Mouse (Mus musculus) heart, postnatal 0 days (tissue): ENCODE measurements at regions not wholly inside any gene's neighbourhood (a gene's known extent, or its start where the extent isn't known, plus 50 kb on each side); places are given as distances from the start of the nearest gene placed in this dataset.

Experiments used
- ATAC-seq: fragments of 200-750 bp; cut with Nextera tagmentation; 2 replicates; pipeline ENCODE4 v1.8.0; 2017; ENCODE audit warnings: low read depth, moderate number of reproducible peaks, moderate library complexity; ENCODE audit not compliant: insufficient read depth
- DNase-seq: peaks from one replicate; pipeline ENCODE4 v3.0.0-alpha.2; 2016; ENCODE audit warnings: low spot score
- H3K27ac ChIP-seq: fragments of 300-500 bp; sonication (generic); 2 replicates; pipeline ENCODE4 v1.5.1; 2014; ENCODE audit warnings: low read depth, mild to moderate bottlenecking
- H3K27me3 ChIP-seq: fragments of 300-500 bp; sonication (generic); 2 replicates; pipeline ENCODE4 v1.6.1; 2014; ENCODE audit warnings: low read length, mixed read lengths; ENCODE audit not compliant: control insufficient read depth, insufficient read depth
- H3K36me3 ChIP-seq: fragments of 300-500 bp; sonication (generic); replicated peaks from 2 replicates; pipeline ENCODE4 v1.6.1; 2014; ENCODE audit warnings: low read length, mixed read lengths; ENCODE audit not compliant: control insufficient read depth, insufficient read depth
- H3K4me1 ChIP-seq: fragments of 300-500 bp; sonication (generic); 2 replicates; pipeline ENCODE4 v1.6.1; 2014; ENCODE audit warnings: antibody characterized with exemption; ENCODE audit not compliant: control insufficient read depth, insufficient read depth
- H3K4me2 ChIP-seq: fragments of 300-500 bp; sonication (generic); 2 replicates; pipeline ENCODE4 v1.6.1; 2014; ENCODE audit warnings: low read depth, mild to moderate bottlenecking, low read length, moderate library complexity
- H3K4me3 ChIP-seq: fragments of 300-500 bp; sonication (generic); 2 replicates; pipeline ENCODE4 v1.5.1; 2014; ENCODE audit warnings: low read depth, low read length
- H3K9ac ChIP-seq: fragments of 300-500 bp; sonication (generic); replicated peaks from 2 replicates; pipeline ENCODE4 v1.6.1; 2014; ENCODE audit warnings: low read depth, low read length, mixed read lengths
- H3K9me3 ChIP-seq: fragments of 300-500 bp; sonication (generic); replicated peaks from 2 replicates; pipeline ENCODE4 v1.6.1; 2016; ENCODE audit warnings: low read length; ENCODE audit not compliant: control insufficient read depth
- CTCF ChIP-seq: IDR thresholded peaks from 2 replicates; pipeline ENCODE4 v1.5.1; 2016; ENCODE audit warnings: antibody characterized with exemption, control low read depth, low read depth
- EP300 ChIP-seq: IDR thresholded peaks from 2 replicates; pipeline ENCODE4 v1.6.1; 2016; ENCODE audit warnings: antibody characterized with exemption, low read depth
- WGBS: fragments of 180-500 bp; shearing (Covaris S2); extraction: QIAGEN DNeasy Blood & Tissue Kit; methylation state at CpG from one replicate; pipeline ENCODE4 v1.1.7; 2014; 5-methylcytosine and 5-hydroxymethylcytosine counted together

GRCm38 (mm10) chr11:93757825-93758224 lies 127.7 kb downstream of the Utp18 start:
- Histone ChIP-seq H3K4me2 (no peak overlapping the region), H3K27me3 (no peaks in the 10 kb centered on the region), H3K4me3 (no peak overlapping the region), H3K27ac (no peak overlapping the region), H3K9me3 (no peaks in the 10 kb centered on the region), H3K36me3 (no peaks in the 10 kb centered on the region), H3K4me1 (no peaks in the 10 kb centered on the region), H3K9ac (no peak overlapping the region)
- 80% methylated on average over 7 of the region's 7 CpGs for WGBS
- DNase-seq (no peak), ATAC-seq (no peak)
- no peak for TF ChIP-seq EP300
- no peak for TF ChIP-seq CTCF

DNA sequence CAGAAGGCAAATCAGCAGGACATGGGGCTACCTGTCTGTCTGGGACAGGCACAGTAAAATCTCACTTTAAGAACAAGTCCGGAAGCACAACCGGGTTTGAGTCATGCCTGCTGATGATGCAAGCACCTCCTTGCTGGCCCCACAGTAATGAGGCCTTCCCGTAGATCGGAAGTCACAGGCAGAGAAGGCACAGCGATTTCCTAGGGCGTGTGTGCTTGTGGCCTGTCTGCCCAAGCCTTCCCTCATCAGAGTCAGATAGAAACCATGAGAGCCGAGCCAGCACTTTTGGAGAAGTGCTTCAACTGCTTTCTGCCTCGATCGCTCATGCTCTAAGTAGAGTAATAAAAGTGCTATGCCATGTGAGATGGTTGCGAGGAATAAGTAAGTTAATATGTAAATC lies 148.9 kb downstream of the Utp18 start:
- Histone ChIP-seq H3K4me3 (no peak overlapping the region), H3K36me3 (no peaks in the 10 kb centered on the region), H3K27ac (no peak overlapping the region), H3K27me3 (no peaks in the 10 kb centered on the region), H3K4me2 (no peak overlapping the region), H3K9me3 (no peaks in the 10 kb centered on the region), H3K4me1 (no peaks in the 10 kb centered on the region), H3K9ac (no peak overlapping the region)
- no peak for ATAC-seq
- 86% methylated on average over 10 of the region's 10 CpGs for WGBS
- DNase-seq, result no peak
- TF ChIP-seq EP300, result no peak
- no peak for TF ChIP-seq CTCF

GRCm38 (mm10) chr11:93733568-93734185 lies 151.9 kb downstream of the Utp18 start:
- no peak overlapping the region for H3K4me2 ChIP-seq
- H3K36me3 ChIP-seq, result no peaks in the 10 kb centered on the region
- no peak overlapping the region for H3K9ac ChIP-seq
- WGBS, result 47% methylated on average over 11 of the region's 11 CpGs
- no peaks in the 10 kb centered on the region for H3K27me3 ChIP-seq
- H3K9me3 ChIP-seq, result no peaks in the 10 kb centered on the region
- no peak for DNase-seq
- no peak overlapping the region for H3K27ac ChIP-seq
- ATAC-seq, result no peak
- no peak for TF ChIP-seq CTCF
- no peak for TF ChIP-seq EP300
- no peak overlapping the region for H3K4me3 ChIP-seq
- H3K4me1 ChIP-seq, result no peaks in the 10 kb centered on the region

DNA sequence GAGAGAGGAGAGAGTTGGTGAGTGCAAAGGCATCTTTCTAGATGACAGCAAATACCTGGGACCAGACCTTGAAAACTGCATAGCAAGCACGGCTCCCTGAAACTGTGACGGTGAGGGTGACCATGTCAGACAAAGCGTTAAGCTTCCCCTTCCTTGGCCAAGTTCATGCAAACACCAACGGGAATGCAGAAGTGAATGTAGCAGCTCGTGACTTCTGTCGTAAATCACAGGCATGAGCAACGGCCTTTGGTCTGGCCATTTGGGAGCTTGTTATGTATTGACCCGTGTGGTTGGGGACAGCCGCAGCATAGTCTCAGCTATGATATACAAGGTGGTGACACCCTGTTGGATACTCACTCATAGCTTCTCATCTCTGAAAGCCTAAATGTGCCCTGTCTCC lies 156.4 kb downstream of the Utp18 start:
- 88% methylated on average over 9 of the region's 9 CpGs for WGBS
- Histone ChIP-seq H3K27ac (no peak overlapping the region), H3K36me3 (no peaks in the 10 kb centered on the region), H3K9me3 (no peaks in the 10 kb centered on the region), H3K4me3 (no peak overlapping the region), H3K27me3 (no peaks in the 10 kb centered on the region), H3K9ac (no peak overlapping the region), H3K4me2 (no peak overlapping the region), H3K4me1 (no peaks in the 10 kb centered on the region)
- ATAC-seq (no peak), DNase-seq (no peak)
- no peak for TF ChIP-seq EP300
- TF ChIP-seq CTCF, result no peak

DNA sequence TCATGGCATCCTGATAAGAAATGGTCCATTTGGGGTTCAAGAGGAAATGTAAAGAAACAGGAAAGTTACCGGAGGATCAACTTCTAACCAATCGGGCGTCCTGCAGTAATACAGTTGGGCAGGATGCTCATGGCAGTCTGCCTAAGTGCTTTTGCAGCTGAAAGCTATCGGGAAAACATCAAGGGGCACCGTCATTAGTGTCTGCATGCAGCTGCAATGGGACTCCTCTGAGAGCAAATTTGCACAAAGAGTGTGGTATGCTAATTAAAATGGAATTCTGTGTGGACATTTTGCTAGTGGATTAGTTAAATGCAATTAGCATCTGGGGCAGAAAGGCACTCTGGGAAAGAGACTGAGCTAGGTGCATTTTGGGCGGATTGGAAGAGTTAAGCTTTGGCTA lies 160.3 kb downstream of the Utp18 start:
- no peak for ATAC-seq
- Histone ChIP-seq H3K27me3 (no peaks in the 10 kb centered on the region), H3K36me3 (no peaks in the 10 kb centered on the region), H3K4me3 (no peak overlapping the region), H3K9me3 (no peaks in the 10 kb centered on the region), H3K9ac (no peak overlapping the region), H3K4me1 (no peaks in the 10 kb centered on the region), H3K27ac (no peak overlapping the region), H3K4me2 (no peak overlapping the region)
- WGBS, result 70% methylated on average over 6 of the region's 6 CpGs
- DNase-seq, result no peak
- TF ChIP-seq CTCF, result no peak
- TF ChIP-seq EP300, result no peak

- H3K4me1 ChIP-seq, result no peaks in the 10 kb centered on the region
- H3K36me3 ChIP-seq, result no peaks in the 10 kb centered on the region
- H3K9ac ChIP-seq, result no peak overlapping the region
- ATAC-seq, result no peak
- H3K4me2 ChIP-seq, result no peak overlapping the region
- TF ChIP-seq EP300 (no peak), CTCF (no peak)
- 90% methylated on average over 2 of the region's 2 CpGs for WGBS
- DNase-seq, result no peak
- no peak overlapping the region for H3K27ac ChIP-seq
- H3K9me3 ChIP-seq, result no peaks in the 10 kb centered on the region
- H3K27me3 ChIP-seq, result no peaks in the 10 kb centered on the region
- no peak overlapping the region for H3K4me3 ChIP-seq
Measured at GRCm38 (mm10) chr11:93719141-93719540, 166.4 kb downstream of the Utp18 start.
